Mouse (Mus musculus): ENCODE results near the gene Kcnn3. TPM values are rescaled to one million over a fixed set of nuclear protein-coding genes. Genes with fewer than 3 reads are reported as not detected.
A peak's percentile ranks its signal among the peaks of the same experiment; 100 is the strongest.

The Kcnn3 gene
- polyA plus RNA-seq, 1 experiment from 2014 or later, result 4.2 TPM

- Histone ChIP-seq H3K27me3 (no peaks in the 10 kb centered on the region; the same call in 1 of the 2 replicates), H3K9me3 (replicated peaks) (no peaks in the 10 kb centered on the region), H3K4me3 (no peak overlapping the region), H3K9ac (no peak overlapping the region), H3K27ac (no peak overlapping the region), H3K4me2 (replicated peaks) (no peak overlapping the region), H3K36me3 (peaks cover 2% of the 10 kb centered on the region; the same call in 1 of the 2 replicates), H3K4me1 (peaks cover 22% of the 10 kb centered on the region)
- no peak for ATAC-seq (ENCODE audit: low FRiP score)
Measured at GRCm38 (mm10) chr3:89658457-89658856, 138.5 kb downstream of the Kcnn3 start.

GRCm38 (mm10) chr3:89659938-89660620 is 140.1 kb downstream of the Kcnn3 start:
- ATAC-seq (ENCODE audit: low FRiP score), result no peak
- Histone ChIP-seq H3K4me2 (replicated peaks) (no peak overlapping the region), H3K27me3 (no peaks in the 10 kb centered on the region; the same call in 1 of the 2 replicates), H3K36me3 (peaks cover 2% of the 10 kb centered on the region; the same call in 1 of the 2 replicates), H3K27ac (no peak overlapping the region), H3K4me3 (no peak overlapping the region), H3K9ac (no peak overlapping the region), H3K9me3 (replicated peaks) (no peaks in the 10 kb centered on the region), H3K4me1 (peaks cover 28% of the 10 kb centered on the region)
- 61% methylated on average over 11 of the region's 11 CpGs for WGBS

GRCm38 (mm10) chr3:89664808-89665207 is 144.8 kb downstream of the Kcnn3 start:
- H3K9me3 ChIP-seq (replicated peaks), result no peaks in the 10 kb centered on the region
- ATAC-seq (ENCODE audit: low FRiP score), result 0 out of 2 replicates have a peak, but pooled peaks have one; percentile 31
- H3K4me2 ChIP-seq (replicated peaks), result no peak overlapping the region
- no peak overlapping the region for H3K27ac ChIP-seq
- peaks cover 2% of the 10 kb centered on the region; the same call in 1 of the 2 replicates for H3K36me3 ChIP-seq
- H3K9ac ChIP-seq, result no peak overlapping the region
- no peak overlapping the region for H3K4me3 ChIP-seq
- H3K27me3 ChIP-seq, result no peaks in the 10 kb centered on the region
- WGBS, result 54% methylated on average over 12 of the region's 12 CpGs
- H3K4me1 ChIP-seq, result peaks cover 36% of the 10 kb centered on the region

DNA sequence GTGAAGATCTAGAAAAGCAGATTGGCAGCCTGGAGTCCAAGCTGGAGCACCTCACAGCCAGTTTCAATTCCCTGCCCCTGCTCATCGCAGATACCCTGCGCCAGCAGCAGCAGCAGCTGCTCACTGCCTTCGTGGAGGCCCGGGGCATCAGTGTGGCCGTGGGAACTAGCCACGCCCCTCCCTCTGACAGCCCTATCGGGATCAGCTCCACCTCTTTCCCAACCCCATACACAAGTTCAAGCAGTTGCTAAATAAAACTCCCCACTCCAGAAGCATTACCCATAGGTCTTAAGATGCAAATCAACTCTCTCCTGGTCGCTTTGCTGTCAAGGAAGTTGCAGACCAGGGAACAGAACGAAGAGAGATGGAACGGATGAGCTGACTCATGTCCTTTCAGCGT is 147.2 kb downstream of the Kcnn3 start:
- ATAC-seq (ENCODE audit: low FRiP score), result no peak
- WGBS, result 35% methylated on average over 11 of the region's 11 CpGs
- Histone ChIP-seq H3K27me3 (no peaks in the 10 kb centered on the region), H3K4me1 (peaks cover 33% of the 10 kb centered on the region), H3K4me2 (replicated peaks) (no peak overlapping the region), H3K36me3 (no peaks in the 10 kb centered on the region), H3K9ac (no peak overlapping the region), H3K27ac (no peak overlapping the region), H3K9me3 (replicated peaks) (no peaks in the 10 kb centered on the region), H3K4me3 (no peak overlapping the region)

DNA sequence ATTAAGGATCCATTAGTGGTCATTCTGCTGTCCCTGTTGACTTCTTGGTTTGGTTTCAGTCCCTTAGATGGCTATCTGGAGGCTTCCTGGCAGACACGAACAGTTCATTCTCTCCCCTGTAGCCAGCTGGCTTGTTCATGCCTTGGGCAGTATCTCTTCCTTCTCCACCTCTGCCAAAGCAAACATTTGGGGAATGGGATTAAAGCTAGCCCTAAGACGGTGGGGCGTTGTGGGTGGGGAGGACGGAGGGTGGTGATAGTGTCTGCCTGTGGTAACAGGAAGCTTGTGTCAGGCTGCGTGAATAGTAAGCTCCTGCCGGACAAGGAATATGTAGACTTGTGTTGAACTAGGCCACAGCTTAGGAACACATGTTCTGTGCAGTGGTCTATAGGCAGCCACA is 151.4 kb downstream of the Kcnn3 start:
- Histone ChIP-seq H3K27me3 (no peaks in the 10 kb centered on the region), H3K4me2 (replicated peaks) (no peak overlapping the region), H3K27ac (no peak overlapping the region), H3K9me3 (replicated peaks) (no peaks in the 10 kb centered on the region), H3K4me3 (no peak overlapping the region), H3K9ac (no peak overlapping the region), H3K4me1 (peaks cover 12% of the 10 kb centered on the region), H3K36me3 (no peaks in the 10 kb centered on the region)
- ATAC-seq (ENCODE audit: low FRiP score), result no peak
- 72% methylated on average over 6 of the region's 6 CpGs for WGBS

DNA sequence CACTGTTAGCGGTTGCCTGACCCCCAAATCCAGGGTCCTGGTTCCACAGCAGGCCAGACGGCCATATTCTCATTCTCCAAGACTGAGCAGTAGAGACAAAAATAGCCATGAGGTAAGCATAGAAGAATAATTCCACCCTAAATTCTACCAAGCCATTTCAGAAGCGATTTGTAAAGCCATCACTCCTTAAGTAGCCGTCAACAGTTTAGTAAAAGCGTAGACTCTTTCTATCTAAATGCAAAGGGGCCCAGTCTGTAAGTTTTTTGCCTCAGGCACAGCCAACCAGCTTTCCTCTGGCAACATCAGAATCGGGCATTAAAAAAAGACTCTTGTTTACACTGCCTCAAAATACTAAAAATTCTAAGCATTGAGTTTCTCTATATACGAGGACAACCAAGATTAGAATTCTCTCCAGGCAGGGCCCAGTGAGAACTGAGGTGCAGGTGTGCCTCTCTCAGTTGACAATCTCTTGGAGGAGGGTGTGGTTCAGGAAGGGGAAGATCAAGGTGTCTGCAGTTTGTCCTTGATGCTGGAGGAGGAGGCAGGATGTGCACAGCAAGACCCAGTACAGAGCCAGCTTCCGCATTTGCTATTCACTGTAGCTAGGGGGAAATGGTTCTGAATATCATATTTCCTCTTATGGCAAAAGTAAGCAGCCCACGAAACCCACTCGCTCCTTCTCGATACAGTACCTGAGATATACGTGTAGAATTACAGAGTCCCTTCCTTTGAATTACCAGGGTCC is 152.8 kb downstream of the Kcnn3 start:
- Histone ChIP-seq H3K9me3 (replicated peaks) (no peaks in the 10 kb centered on the region), H3K27me3 (no peaks in the 10 kb centered on the region), H3K9ac (no peak overlapping the region), H3K27ac (no peak overlapping the region), H3K4me2 (replicated peaks) (no peak overlapping the region), H3K36me3 (no peaks in the 10 kb centered on the region), H3K4me1 (peaks cover 7% of the 10 kb centered on the region; the same call in 1 of the 2 replicates), H3K4me3 (no peak overlapping the region)
- 85% methylated on average over 12 of the region's 12 CpGs for WGBS
- no peak for ATAC-seq (ENCODE audit: low FRiP score)

- Histone ChIP-seq H3K4me1 (peaks cover 9% of the 10 kb centered on the region; the same call in 1 of the 2 replicates), H3K27me3 (0 out of 2 replicates have a peak, but pooled peaks cover 4% of the 10 kb centered on the region), H3K9ac (no peak overlapping the region), H3K4me2 (replicated peaks) (no peak overlapping the region), H3K9me3 (replicated peaks) (no peaks in the 10 kb centered on the region), H3K36me3 (no peaks in the 10 kb centered on the region), H3K27ac (0 out of 2 replicates have a peak overlapping the region, but pooled peaks have one; percentile 24), H3K4me3 (no peak overlapping the region)
- no peak for ATAC-seq (ENCODE audit: low FRiP score)
- WGBS, result 50% methylated on average over 5 of the region's 5 CpGs
Measured at GRCm38 (mm10) chr3:89677617-89678016, 157.7 kb downstream of the Kcnn3 start.

- H3K4me3 ChIP-seq, result no peak overlapping the region
- no peaks in the 10 kb centered on the region for H3K36me3 ChIP-seq
- H3K4me1 ChIP-seq, result peaks cover 22% of the 10 kb centered on the region
- no peak overlapping the region for H3K9ac ChIP-seq
- WGBS, result 56% methylated on average over 5 of the region's 5 CpGs
- H3K9me3 ChIP-seq (replicated peaks), result no peaks in the 10 kb centered on the region
- 0 out of 2 replicates have a peak, but pooled peaks cover 1% of the 10 kb centered on the region for H3K27me3 ChIP-seq
- H3K4me2 ChIP-seq (replicated peaks), result no peak overlapping the region
- no peak for ATAC-seq (ENCODE audit: low FRiP score)
- no peak overlapping the region for H3K27ac ChIP-seq
Measured at GRCm38 (mm10) chr3:89686031-89686430, 166.1 kb downstream of the Kcnn3 start.

GRCm38 (mm10) chr3:89688694-89689581 is 169.0 kb downstream of the Kcnn3 start:
- WGBS, result 4% methylated on average over 25 of the region's 25 CpGs

GRCm38 (mm10) chr3:89691776-89692175 is 171.8 kb downstream of the Kcnn3 start:
- Histone ChIP-seq H3K4me2 (replicated peaks) (no peak overlapping the region), H3K4me3 (no peak overlapping the region), H3K9me3 (replicated peaks) (0 out of 2 replicates have a peak, but pooled peaks cover 4% of the 10 kb centered on the region), H3K27me3 (no peaks in the 10 kb centered on the region; the same call in 1 of the 2 replicates), H3K4me1 (peaks cover 16% of the 10 kb centered on the region), H3K27ac (no peak overlapping the region), H3K36me3 (no peaks in the 10 kb centered on the region), H3K9ac (no peak overlapping the region)
- WGBS, result 74% methylated on average over 9 of the region's 9 CpGs
- no peak for ATAC-seq (ENCODE audit: low FRiP score)

More at GRCm38 (mm10) chr3:89688694-89689581, 169.0 kb downstream of the Kcnn3 start:
- Histone ChIP-seq H3K9me3 (replicated peaks) (0 out of 2 replicates have a peak, but pooled peaks cover 4% of the 10 kb centered on the region), H3K4me3 (peak overlapping the region; percentile 49), H3K9ac (peak overlapping the region; percentile 86), H3K4me1 (peaks cover 16% of the 10 kb centered on the region), H3K36me3 (no peaks in the 10 kb centered on the region), H3K27ac (peak overlapping the region; percentile 80), H3K27me3 (no peaks in the 10 kb centered on the region), H3K4me2 (replicated peaks) (peak overlapping the region; percentile 67)
- ATAC-seq (ENCODE audit: low FRiP score), result peak; percentile 93

DNA sequence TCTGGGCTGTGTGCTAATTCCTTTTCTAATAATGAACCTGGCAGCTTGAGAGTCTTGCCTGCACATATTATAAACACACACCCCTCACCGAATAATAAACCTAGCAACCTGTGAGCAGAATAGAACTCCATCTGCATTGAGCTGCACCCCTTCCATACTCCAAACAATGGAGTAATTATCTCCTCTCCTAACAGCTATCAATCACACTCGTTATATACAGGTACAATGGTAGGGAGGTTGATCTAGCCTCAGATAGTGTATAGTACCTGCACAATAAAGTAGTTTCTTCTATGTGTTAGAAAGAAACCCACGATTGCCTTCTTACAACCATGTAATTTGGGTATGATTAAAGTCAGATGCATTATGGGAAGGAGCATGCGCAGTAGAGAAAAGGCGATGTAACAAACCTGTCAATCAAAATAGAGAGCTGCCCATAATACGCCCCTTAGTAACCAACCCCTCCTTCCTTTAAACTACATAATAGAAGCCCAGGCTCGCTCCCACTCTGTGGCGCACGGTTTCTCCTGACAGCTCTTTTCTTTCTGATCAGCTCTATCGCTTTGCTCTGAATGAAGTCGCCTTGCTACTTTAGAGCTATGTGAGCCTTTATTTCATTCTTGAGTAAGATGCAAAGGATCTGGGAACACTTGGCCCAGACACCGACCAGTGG is 176.3 kb downstream of the Kcnn3 start:
- ATAC-seq (ENCODE audit: low FRiP score), result no peak
- no peak overlapping the region for H3K4me3 ChIP-seq
- 0 out of 2 replicates have a peak, but pooled peaks cover 4% of the 10 kb centered on the region for H3K9me3 ChIP-seq (replicated peaks)
- no peaks in the 10 kb centered on the region for H3K36me3 ChIP-seq
- H3K27ac ChIP-seq, result no peak overlapping the region
- H3K4me2 ChIP-seq (replicated peaks), result no peak overlapping the region
- no peaks in the 10 kb centered on the region; the same call in 1 of the 2 replicates for H3K27me3 ChIP-seq
- H3K4me1 ChIP-seq, result no peaks in the 10 kb centered on the region
- WGBS, result 65% methylated on average over 12 of the region's 12 CpGs
- H3K9ac ChIP-seq, result no peak overlapping the region
